9 mouse cellular contexts compared by ENCODE assay signal in the genomic region with DNA sequence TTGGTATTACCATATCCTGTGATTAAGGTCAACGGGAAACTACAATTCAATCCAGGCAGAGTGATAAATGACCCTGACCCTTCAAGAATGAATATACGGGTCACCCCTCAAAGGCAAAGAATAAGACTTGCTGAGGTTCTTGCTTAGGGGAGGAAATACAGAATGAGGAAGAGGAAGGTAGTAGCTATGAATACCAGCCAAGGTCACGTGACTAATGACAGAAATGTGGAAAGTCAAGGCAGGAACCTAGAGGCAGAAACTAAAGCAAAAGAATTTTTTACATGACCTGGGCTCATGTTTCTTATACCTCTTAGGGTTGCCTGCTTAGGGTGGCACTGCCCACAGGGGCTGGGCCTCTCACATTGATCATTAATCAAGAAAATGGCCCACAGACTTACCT.
"Had no signal": no experiment of that assay in that cellular context is flagged by ENCODE, and none has a peak within 500 bp of the region (broad histone marks: within the 10 kb centered on the region; RNA-seq: fewer than 3 reads in every experiment).

No protein-coding gene starts in this region.

- H3K9ac ChIP-seq: limb, embryonic 15.5 days; liver, embryonic 15.5 days; lung, embryonic 14.5 days; neural tube, embryonic 15.5 days had no signal

- H3K27ac ChIP-seq: limb, embryonic 15.5 days; liver, embryonic 15.5 days; midbrain, embryonic 10.5 days; neural tube, embryonic 15.5 days had no signal

- H3K36me3 ChIP-seq: limb, embryonic 15.5 days; liver, embryonic 15.5 days; midbrain, embryonic 10.5 days; neural tube, embryonic 15.5 days had no signal

- H3K27me3 ChIP-seq: limb, embryonic 15.5 days; neural tube, embryonic 15.5 days had no signal

- DNase-seq: layer of hippocampus, adult 9-11 months; layer of hippocampus, postnatal 36 days; right cerebral cortex, postnatal 25 days had no signal

- H3K4me3 ChIP-seq: limb, embryonic 15.5 days; liver, embryonic 15.5 days; midbrain, embryonic 10.5 days; myocyte; neural tube, embryonic 15.5 days had no signal
